ENCODE assay signal across 11 mouse cellular contexts in the genomic region with DNA sequence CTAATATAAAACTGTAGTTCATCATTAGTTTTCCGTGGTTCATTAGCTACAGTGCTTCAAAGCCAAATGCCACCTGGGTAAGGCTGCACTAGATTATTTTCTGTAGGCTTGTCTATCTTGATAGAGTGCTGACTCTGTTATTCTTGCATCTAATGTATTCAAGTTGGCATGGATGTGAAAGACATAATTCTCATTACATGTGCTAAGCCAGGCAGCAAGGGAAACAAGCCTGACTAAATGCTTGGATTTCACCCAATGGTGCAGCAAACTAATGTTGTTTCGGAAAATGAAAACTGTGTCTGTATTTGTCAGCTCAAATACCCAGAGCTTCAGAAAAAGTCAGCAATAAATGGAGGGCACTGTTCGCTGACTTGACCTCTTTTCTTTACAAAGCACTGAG.
DNase-seq lines count a peak whose midpoint lies in the region; ATAC-seq and TF ChIP-seq lines count a peak whose summit lies in the region.
"Had no signal": no experiment of that assay in that cellular context is flagged by ENCODE, and none has a peak within 500 bp of the region (broad histone marks: within the 10 kb centered on the region; RNA-seq: fewer than 3 reads in every experiment).

No protein-coding gene starts in this region.

- no peaks in the 10 kb centered on the region for H3K9me3 ChIP-seq in embryonic facial prominence, embryonic 14.5 days (ENCODE audit: control insufficient read depth, low read length)
- H3K9me3 ChIP-seq in embryonic facial prominence, embryonic 10.5 days = no peaks in the 10 kb centered on the region
- no peaks in the 10 kb centered on the region for H3K9me3 ChIP-seq in hindbrain, postnatal 0 days (ENCODE audit: low read length)
- no peaks in the 10 kb centered on the region for H3K9me3 ChIP-seq in hindbrain, embryonic 11.5 days (ENCODE audit: control insufficient read depth, low read length)
- H3K9me3 ChIP-seq: stomach, embryonic 15.5 days had no signal

- H3K9ac ChIP-seq in embryonic facial prominence, embryonic 14.5 days (ENCODE audit: low read depth, low read length) = no peak overlapping the region
- H3K9ac ChIP-seq in hindbrain, postnatal 0 days (replicated peaks; ENCODE audit: low read length) = no peak overlapping the region
- H3K9ac ChIP-seq in hindbrain, embryonic 11.5 days (ENCODE audit: low read depth, low read length) = no peak overlapping the region
- H3K9ac ChIP-seq: lung, embryonic 14.5 days; stomach, embryonic 15.5 days had no signal

- H3K36me3 ChIP-seq in embryonic facial prominence, embryonic 14.5 days (ENCODE audit: control insufficient read depth, insufficient read depth, low read length) = no peaks in the 10 kb centered on the region
- H3K36me3 ChIP-seq in embryonic facial prominence, embryonic 10.5 days (replicated peaks) = no peaks in the 10 kb centered on the region
- no peaks in the 10 kb centered on the region for H3K36me3 ChIP-seq in hindbrain, postnatal 0 days (ENCODE audit: insufficient read depth, low read length)
- H3K36me3 ChIP-seq in hindbrain, embryonic 11.5 days (ENCODE audit: control insufficient read depth, insufficient read depth, low read length) = no peaks in the 10 kb centered on the region
- H3K36me3 ChIP-seq: stomach, embryonic 15.5 days had no signal

- no peak overlapping the region for H3K4me3 ChIP-seq in embryonic facial prominence, embryonic 14.5 days (ENCODE audit: low read depth, low read length)
- no peak overlapping the region for H3K4me3 ChIP-seq in embryonic facial prominence, embryonic 10.5 days
- H3K4me3 ChIP-seq in hindbrain, postnatal 0 days (ENCODE audit: low read length) = no peak overlapping the region
- no peak overlapping the region for H3K4me3 ChIP-seq in hindbrain, embryonic 11.5 days (ENCODE audit: low read depth, low read length)
- H3K4me3 ChIP-seq: stomach, embryonic 15.5 days had no signal

- peak; percentile 63 for DNase-seq in embryonic facial prominence, embryonic 14.5 days (ENCODE audit: low spot score)
- no peak for DNase-seq in embryonic facial prominence, embryonic 10.5 days (ENCODE audit: low spot score)
- DNase-seq in hindbrain, postnatal 0 days (ENCODE audit: low spot score) = peak; percentile 58
- DNase-seq in hindbrain, embryonic 11.5 days (ENCODE audit: low spot score) = no peak
- peak; percentile 3 for DNase-seq in right cerebral cortex, adult 18-20 months
- DNase-seq in right cerebral cortex, postnatal 25 days = no peak
- DNase-seq in spleen, adult 12 weeks (ENCODE audit: low spot score) = no peak
- no peak for DNase-seq in gastrocnemius, postnatal 25 days
- DNase-seq: lung, embryonic 14.5 days; thymus, postnatal 36 days had no signal

- WGBS in embryonic facial prominence, embryonic 14.5 days = 73% methylated on average over 3 of the region's 3 CpGs
- WGBS in embryonic facial prominence, embryonic 10.5 days = 87% methylated on average over 3 of the region's 3 CpGs
- 52% methylated on average over 3 of the region's 3 CpGs for WGBS in hindbrain, postnatal 0 days
- WGBS in hindbrain, embryonic 11.5 days = 90% methylated on average over 3 of the region's 3 CpGs

- H3K27me3 ChIP-seq in embryonic facial prominence, embryonic 14.5 days (replicated peaks; ENCODE audit: control insufficient read depth, insufficient read depth, low read length) = no peaks in the 10 kb centered on the region
- no peaks in the 10 kb centered on the region for H3K27me3 ChIP-seq in embryonic facial prominence, embryonic 10.5 days (replicated peaks; ENCODE audit: low read depth, poor library complexity, severe bottlenecking)
- H3K27me3 ChIP-seq in hindbrain, postnatal 0 days (ENCODE audit: insufficient read depth, low read length) = no peaks in the 10 kb centered on the region
- no peaks in the 10 kb centered on the region for H3K27me3 ChIP-seq in hindbrain, embryonic 11.5 days (ENCODE audit: control insufficient read depth, insufficient read depth, low read length)
- H3K27me3 ChIP-seq: stomach, embryonic 15.5 days had no signal

- ATAC-seq in embryonic facial prominence, embryonic 14.5 days (ENCODE audit: low read depth) = no peak
- ATAC-seq in hindbrain, postnatal 0 days = peak; percentile 77; the same call in 1 of the 2 replicates
- ATAC-seq in hindbrain, embryonic 11.5 days (ENCODE audit: low FRiP score) = no peak

- H3K27ac ChIP-seq in embryonic facial prominence, embryonic 14.5 days (replicated peaks; ENCODE audit: low read depth, low read length) = no peak overlapping the region
- no peak overlapping the region for H3K27ac ChIP-seq in embryonic facial prominence, embryonic 10.5 days (replicated peaks)
- H3K27ac ChIP-seq in hindbrain, postnatal 0 days = peak overlapping the region; percentile 32; the same call in 1 of the 2 replicates
- no peak overlapping the region for H3K27ac ChIP-seq in hindbrain, embryonic 11.5 days (ENCODE audit: low read depth, low read length)
- H3K27ac ChIP-seq: stomach, embryonic 15.5 days had no signal

- no peaks in the 10 kb centered on the region for H3K4me1 ChIP-seq in embryonic facial prominence, embryonic 14.5 days (ENCODE audit: control insufficient read depth, insufficient read depth, low read length)
- H3K4me1 ChIP-seq in embryonic facial prominence, embryonic 10.5 days = no peaks in the 10 kb centered on the region
- no peaks in the 10 kb centered on the region for H3K4me1 ChIP-seq in hindbrain, postnatal 0 days (ENCODE audit: insufficient read depth, low read length)
- H3K4me1 ChIP-seq in hindbrain, embryonic 11.5 days (replicated peaks; ENCODE audit: control insufficient read depth, insufficient read depth, low read length) = no peaks in the 10 kb centered on the region
- H3K4me1 ChIP-seq: stomach, embryonic 15.5 days had no signal

- TF ChIP-seq CTCF in hindbrain, postnatal 0 days (IDR thresholded peaks at IDR 0.05; ENCODE audit: low read depth) = no peak

- no peak overlapping the region for H3K4me2 ChIP-seq in embryonic facial prominence, embryonic 14.5 days (ENCODE audit: low read depth, low read length)
- H3K4me2 ChIP-seq in hindbrain, postnatal 0 days (ENCODE audit: low read depth, low read length) = no peak overlapping the region
- no peak overlapping the region for H3K4me2 ChIP-seq in hindbrain, embryonic 11.5 days (replicated peaks; ENCODE audit: low read depth, low read length)
- H3K4me2 ChIP-seq: lung, embryonic 14.5 days; stomach, embryonic 15.5 days had no signal

Comparison
In these comparisons a context has a peak if more than half of its experiments do, and no peak if none do; other contexts are left out.
1. DNase-seq: peak in embryonic facial prominence, embryonic 14.5 days (single experiment), hindbrain, postnatal 0 days (single experiment) and right cerebral cortex, adult 18-20 months (single experiment); none in embryonic facial prominence, embryonic 10.5 days (single experiment), hindbrain, embryonic 11.5 days (single experiment), right cerebral cortex, postnatal 25 days (single experiment), spleen, adult 12 weeks (single experiment) and gastrocnemius, postnatal 25 days (single experiment).